Mouse (Mus musculus): Measurements from ENCODE around the gene Cerk.
"Not testable (repeated sequence)": the region's sequence is repeated elsewhere in the genome, so short reads cannot be mapped to it uniquely, and the experiment has no call there.

Gene Cerk

GRCm38 (mm10) chr15:86164718-86165345 is 21.1 kb downstream of the Cerk start:
- no peak for DNase-seq (ENCODE audit: low spot score in 2 of 2)

GRCm38 (mm10) chr15:86161800-86162199 is 24.1 kb downstream of the Cerk start:
- not testable (repeated sequence) for DNase-seq (ENCODE audit: low spot score in 2 of 2)

- no peak for DNase-seq (ENCODE audit: low spot score in 2 of 2)
Observed at GRCm38 (mm10) chr15:86160906-86161305, 25.0 kb downstream of the Cerk start.

GRCm38 (mm10) chr15:86159719-86160118 is 26.2 kb downstream of the Cerk start:
- DNase-seq (ENCODE audit: low spot score in 2 of 2) = no peak

- DNase-seq (ENCODE audit: low spot score in 2 of 2) = no peak
Observed at GRCm38 (mm10) chr15:86159093-86159492, 26.8 kb downstream of the Cerk start.

- no peak for DNase-seq (ENCODE audit: low spot score in 2 of 2)
Observed at GRCm38 (mm10) chr15:86156492-86156891, 29.4 kb downstream of the Cerk start.

GRCm38 (mm10) chr15:86153481-86153960 is 32.4 kb downstream of the Cerk start:
- no peak for DNase-seq (ENCODE audit: low spot score in 2 of 2)

- DNase-seq (ENCODE audit: low spot score in 2 of 2) = no peak
Observed at GRCm38 (mm10) chr15:86150593-86150992, 35.3 kb downstream of the Cerk start.

- no peak for DNase-seq (ENCODE audit: low spot score in 2 of 2)
Observed at GRCm38 (mm10) chr15:86146922-86147321, 39.0 kb downstream of the Cerk start.

- no peak for DNase-seq (ENCODE audit: low spot score in 2 of 2)
Observed at GRCm38 (mm10) chr15:86145046-86145445, 40.9 kb downstream of the Cerk start.

GRCm38 (mm10) chr15:86144577-86144976 is 41.4 kb downstream of the Cerk start:
- no peak for DNase-seq (ENCODE audit: low spot score in 2 of 2)

- DNase-seq (ENCODE audit: low spot score in 2 of 2) = peak in 1 of 2 experiments; percentile 19
Observed at GRCm38 (mm10) chr15:86140323-86140722, 45.6 kb downstream of the Cerk start.

GRCm38 (mm10) chr15:86137638-86138037 is 48.3 kb downstream of the Cerk start:
- peak in 1 of 2 experiments; percentile 29 for DNase-seq (ENCODE audit: low spot score in 2 of 2)

- peak; percentile 68 to 85 for DNase-seq (ENCODE audit: low spot score in 2 of 2)
Observed at GRCm38 (mm10) chr15:86134941-86135783, 50.8 kb downstream of the Cerk start.

- DNase-seq (ENCODE audit: low spot score in 2 of 2) = no peak
Observed at GRCm38 (mm10) chr15:86130657-86131056, 55.3 kb downstream of the Cerk start.

GRCm38 (mm10) chr15:86129036-86129435 is 56.9 kb downstream of the Cerk start:
- DNase-seq (ENCODE audit: low spot score in 2 of 2) = no peak

GRCm38 (mm10) chr15:86124359-86124758 is 61.6 kb downstream of the Cerk start:
- DNase-seq (ENCODE audit: low spot score in 2 of 2) = peak in 1 of 2 experiments; percentile 70

- DNase-seq (ENCODE audit: low spot score in 2 of 2) = no peak
Observed at GRCm38 (mm10) chr15:86123409-86123808, 62.5 kb downstream of the Cerk start.

- DNase-seq (ENCODE audit: low spot score in 2 of 2) = peak; percentile 72 to 78
Observed at GRCm38 (mm10) chr15:86122261-86122949, 63.5 kb downstream of the Cerk start.

GRCm38 (mm10) chr15:86119186-86119585 is 66.8 kb downstream of the Cerk start:
- no peak for DNase-seq (ENCODE audit: low spot score in 2 of 2)

- no peak for DNase-seq (ENCODE audit: low spot score in 2 of 2)
Observed at GRCm38 (mm10) chr15:86117115-86118100, 68.5 kb downstream of the Cerk start.
